Mouse (Mus musculus) adrenal gland, postnatal 4 days (tissue): Measurements from ENCODE around the gene Tbx4. TPM values are rescaled to one million over a fixed set of nuclear protein-coding genes. Genes with fewer than 3 reads are reported as not detected.

Experiments used
- total RNA-seq, 2 experiments: library from RNA; stranded (reverse); gene quantifications; 2 replicates each; pipeline ENCODE4 v1.2.3; 2021

Tbx4 gene
- total RNA-seq, 2 experiments from 2014 or later: not detected

Other genes with a start within 250 kb of the Tbx4 start
- 10 to 100 TPM; 63.3 TPM for gene Tbx2, start 53.9 kb upstream of the Tbx4 start, total RNA-seq
- gene Gm11444, start 36.1 kb upstream of the Tbx4 start, total RNA-seq: not detected